Mouse (Mus musculus): Measurements from ENCODE around the gene Ptgfrn.

Ptgfrn gene

GRCm38 (mm10) chr3:101116431-101117385 lies 6.6 kb upstream of the Ptgfrn start:
- DNase-seq (ENCODE audit: low spot score in 2 of 2): no peak

- no peak for DNase-seq (ENCODE audit: low spot score in 2 of 2)
These were observed 2.4 kb upstream of the Ptgfrn start for GRCm38 (mm10) chr3:101112518-101112894.

GRCm38 (mm10) chr3:101111848-101112517 lies 1.9 kb upstream of the Ptgfrn start:
- no peak for DNase-seq (ENCODE audit: low spot score in 2 of 2)

GRCm38 (mm10) chr3:101111321-101111720 lies 1.2 kb upstream of the Ptgfrn start:
- DNase-seq (ENCODE audit: low spot score in 2 of 2): no peak

- no peak for DNase-seq (ENCODE audit: low spot score in 2 of 2)
These were observed 693 bp upstream of the Ptgfrn start for GRCm38 (mm10) chr3:101110838-101111103.

- no peak for DNase-seq (ENCODE audit: low spot score in 2 of 2)
These were observed 488 bp downstream of the Ptgfrn start for GRCm38 (mm10) chr3:101109558-101110021.

- no peak for DNase-seq (ENCODE audit: low spot score in 2 of 2)
These were observed 1.2 kb downstream of the Ptgfrn start for GRCm38 (mm10) chr3:101108848-101109247.

GRCm38 (mm10) chr3:101108282-101108681 lies 1.8 kb downstream of the Ptgfrn start:
- no peak for DNase-seq (ENCODE audit: low spot score in 2 of 2)

- DNase-seq (ENCODE audit: low spot score in 2 of 2): no peak
These were observed 3.8 kb downstream of the Ptgfrn start for GRCm38 (mm10) chr3:101106326-101106725.

- DNase-seq (ENCODE audit: low spot score in 2 of 2): no peak
These were observed 4.6 kb downstream of the Ptgfrn start for GRCm38 (mm10) chr3:101105486-101105885.

- DNase-seq (ENCODE audit: low spot score in 2 of 2): no peak
These were observed 5.2 kb downstream of the Ptgfrn start for GRCm38 (mm10) chr3:101104883-101105282.

GRCm38 (mm10) chr3:101103770-101104169 lies 6.3 kb downstream of the Ptgfrn start:
- DNase-seq (ENCODE audit: low spot score in 2 of 2): no peak

- no peak for DNase-seq (ENCODE audit: low spot score in 2 of 2)
These were observed 8.0 kb downstream of the Ptgfrn start for GRCm38 (mm10) chr3:101102106-101102505.

GRCm38 (mm10) chr3:101101184-101101583 lies 8.9 kb downstream of the Ptgfrn start:
- no peak for DNase-seq (ENCODE audit: low spot score in 2 of 2)

GRCm38 (mm10) chr3:101099701-101100357 lies 10.2 kb downstream of the Ptgfrn start:
- DNase-seq (ENCODE audit: low spot score in 2 of 2): no peak

- DNase-seq (ENCODE audit: low spot score in 2 of 2): no peak
These were observed 12.0 kb downstream of the Ptgfrn start for GRCm38 (mm10) chr3:101098073-101098472.

GRCm38 (mm10) chr3:101097146-101097800 lies 12.8 kb downstream of the Ptgfrn start:
- no peak for DNase-seq (ENCODE audit: low spot score in 2 of 2)

GRCm38 (mm10) chr3:101095761-101096449 lies 14.2 kb downstream of the Ptgfrn start:
- no peak for DNase-seq (ENCODE audit: low spot score in 2 of 2)

- DNase-seq (ENCODE audit: low spot score in 2 of 2): no peak
These were observed 17.9 kb downstream of the Ptgfrn start for GRCm38 (mm10) chr3:101092202-101092601.

- no peak for DNase-seq (ENCODE audit: low spot score in 2 of 2)
These were observed 23.3 kb downstream of the Ptgfrn start for GRCm38 (mm10) chr3:101086584-101087445.

Data from spleen, postnatal 4 days (tissue).